Mouse (Mus musculus): ENCODE measurements around the gene Oard1. TPM values are rescaled to one million over a fixed set of nuclear protein-coding genes. Genes with fewer than 3 reads are reported as not detected.

Oard1 gene
- polyA plus RNA-seq, 1 experiment from 2014 or later: 76.5 TPM

GRCm38 (mm10) chr17:48411241-48411640, 1.4 kb downstream of the Oard1 start:
- H3K4me2 ChIP-seq (ENCODE audit: low read depth, low read length): peak overlapping the region; percentile 55
- peak overlapping the region; percentile 36 for H3K4me3 ChIP-seq (ENCODE audit: low read depth, low read length)
- no peaks in the 10 kb centered on the region for H3K27me3 ChIP-seq (ENCODE audit: control insufficient read depth, insufficient read depth, low read length)
- no peak for ATAC-seq (replicated peaks; ENCODE audit: insufficient number of reproducible peaks, low FRiP score, low TSS enrichment, low read depth)
- no peaks in the 10 kb centered on the region for H3K9me3 ChIP-seq (replicated peaks; ENCODE audit: control insufficient read depth, low read length)
- no peaks in the 10 kb centered on the region for H3K36me3 ChIP-seq (replicated peaks; ENCODE audit: control insufficient read depth, insufficient read depth, low read depth, low read length)
- H3K4me1 ChIP-seq (ENCODE audit: control insufficient read depth, insufficient read depth, low read length): no peaks in the 10 kb centered on the region
- 62% methylated on average over 8 of the region's 8 CpGs for WGBS
- peak overlapping the region; percentile 83 for H3K27ac ChIP-seq (replicated peaks; ENCODE audit: low read depth, low read length)
- H3K9ac ChIP-seq (replicated peaks; ENCODE audit: low read length): peak overlapping the region; percentile 67
- no peak for DNase-seq (ENCODE audit: low spot score)

- no peak overlapping the region for H3K27ac ChIP-seq (replicated peaks; ENCODE audit: low read depth, low read length)
- ATAC-seq (replicated peaks; ENCODE audit: insufficient number of reproducible peaks, low FRiP score, low TSS enrichment, low read depth) (no peak), DNase-seq (ENCODE audit: low spot score) (no peak)
- H3K36me3 ChIP-seq (replicated peaks; ENCODE audit: control insufficient read depth, insufficient read depth, low read depth, low read length): no peaks in the 10 kb centered on the region
- no peaks in the 10 kb centered on the region for H3K9me3 ChIP-seq (replicated peaks; ENCODE audit: control insufficient read depth, low read length)
- no peaks in the 10 kb centered on the region for H3K27me3 ChIP-seq (ENCODE audit: control insufficient read depth, insufficient read depth, low read length)
- WGBS: 84% methylated on average over 7 of the region's 7 CpGs
- no peak overlapping the region for H3K9ac ChIP-seq (replicated peaks; ENCODE audit: low read length)
- H3K4me1 ChIP-seq (ENCODE audit: control insufficient read depth, insufficient read depth, low read length): no peaks in the 10 kb centered on the region
- H3K4me3 ChIP-seq (ENCODE audit: low read depth, low read length): no peak overlapping the region
- H3K4me2 ChIP-seq (ENCODE audit: low read depth, low read length): no peak overlapping the region
Measured at GRCm38 (mm10) chr17:48416011-48416410, 6.2 kb downstream of the Oard1 start.

- peak; percentile 80 for DNase-seq (ENCODE audit: low spot score)
- WGBS: 87% methylated on average over 14 of the region's 14 CpGs
- H3K27me3 ChIP-seq (ENCODE audit: control insufficient read depth, insufficient read depth, low read length): no peaks in the 10 kb centered on the region
- H3K27ac ChIP-seq (replicated peaks; ENCODE audit: low read depth, low read length): no peak overlapping the region
- H3K36me3 ChIP-seq (replicated peaks; ENCODE audit: control insufficient read depth, insufficient read depth, low read depth, low read length): no peaks in the 10 kb centered on the region
- H3K4me3 ChIP-seq (ENCODE audit: low read depth, low read length): no peak overlapping the region
- no peak overlapping the region for H3K4me2 ChIP-seq (ENCODE audit: low read depth, low read length)
- no peak overlapping the region for H3K9ac ChIP-seq (replicated peaks; ENCODE audit: low read length)
- H3K4me1 ChIP-seq (ENCODE audit: control insufficient read depth, insufficient read depth, low read length): no peaks in the 10 kb centered on the region
- 0 out of 2 replicates have a peak, but pooled peaks have one; percentile 48 for ATAC-seq (replicated peaks; ENCODE audit: insufficient number of reproducible peaks, low FRiP score, low TSS enrichment, low read depth)
- no peaks in the 10 kb centered on the region for H3K9me3 ChIP-seq (replicated peaks; ENCODE audit: control insufficient read depth, low read length)
Measured at GRCm38 (mm10) chr17:48416425-48417195, 6.8 kb downstream of the Oard1 start.

GRCm38 (mm10) chr17:48417521-48417920, 7.7 kb downstream of the Oard1 start:
- H3K9me3 ChIP-seq (replicated peaks; ENCODE audit: control insufficient read depth, low read length): no peaks in the 10 kb centered on the region
- ATAC-seq (replicated peaks; ENCODE audit: insufficient number of reproducible peaks, low FRiP score, low TSS enrichment, low read depth): no peak

DNA sequence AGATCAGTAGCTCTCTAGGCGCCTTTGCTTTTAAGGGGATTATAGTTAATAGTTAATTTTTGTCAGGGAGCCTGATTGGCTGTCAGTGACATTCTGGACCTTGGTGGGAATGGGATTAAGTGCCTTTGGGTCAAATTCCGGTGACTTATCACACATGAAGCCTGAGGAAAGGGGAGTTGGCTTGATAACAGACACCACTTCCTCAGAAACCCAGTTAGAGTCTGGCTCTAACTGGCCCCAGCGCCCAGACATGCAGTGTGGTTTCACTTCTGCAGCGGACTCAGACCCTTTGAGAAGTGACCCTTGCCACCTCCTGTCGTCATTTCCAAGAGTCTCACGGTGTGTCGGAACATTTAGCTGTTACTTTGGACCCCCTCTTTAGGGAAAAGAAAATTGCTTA, 8.4 kb downstream of the Oard1 start:
- WGBS: 76% methylated on average over 7 of the region's 7 CpGs

More at GRCm38 (mm10) chr17:48417521-48417920, 7.7 kb downstream of the Oard1 start:
- no peak overlapping the region for H3K4me2 ChIP-seq (ENCODE audit: low read depth, low read length)
- 92% methylated on average over 6 of the region's 6 CpGs for WGBS
- no peak overlapping the region for H3K4me3 ChIP-seq (ENCODE audit: low read depth, low read length)
- no peaks in the 10 kb centered on the region for H3K36me3 ChIP-seq (replicated peaks; ENCODE audit: control insufficient read depth, insufficient read depth, low read depth, low read length)
- H3K27me3 ChIP-seq (ENCODE audit: control insufficient read depth, insufficient read depth, low read length): no peaks in the 10 kb centered on the region
- H3K27ac ChIP-seq (replicated peaks; ENCODE audit: low read depth, low read length): no peak overlapping the region
- H3K9ac ChIP-seq (replicated peaks; ENCODE audit: low read length): no peak overlapping the region
- no peaks in the 10 kb centered on the region for H3K4me1 ChIP-seq (ENCODE audit: control insufficient read depth, insufficient read depth, low read length)
- DNase-seq (ENCODE audit: low spot score): no peak

DNA sequence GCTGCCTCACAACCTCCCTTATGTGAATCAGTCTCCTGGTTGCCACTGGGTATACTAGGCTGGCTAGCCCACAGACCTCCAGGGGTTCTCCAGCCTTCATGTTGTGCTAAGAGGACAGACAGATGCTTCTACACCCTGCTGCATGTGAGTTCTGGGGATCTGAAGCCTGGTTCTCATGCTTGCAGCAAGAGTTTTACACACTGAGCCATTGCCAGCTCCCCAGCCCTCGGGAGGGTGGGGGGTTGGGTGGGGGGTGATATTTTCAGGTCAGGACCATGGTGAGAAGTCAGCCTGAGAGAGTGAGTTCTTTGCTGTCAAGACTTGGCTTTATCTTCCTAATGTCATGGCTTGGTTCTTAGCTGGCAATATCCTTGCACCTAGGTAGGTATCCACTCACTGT, 9.0 kb downstream of the Oard1 start:
- Histone ChIP-seq H3K4me2 (ENCODE audit: low read depth, low read length) (no peak overlapping the region), H3K4me1 (ENCODE audit: control insufficient read depth, insufficient read depth, low read length) (no peaks in the 10 kb centered on the region), H3K36me3 (replicated peaks; ENCODE audit: control insufficient read depth, insufficient read depth, low read depth, low read length) (no peaks in the 10 kb centered on the region), H3K9ac (replicated peaks; ENCODE audit: low read length) (no peak overlapping the region), H3K27me3 (ENCODE audit: control insufficient read depth, insufficient read depth, low read length) (no peaks in the 10 kb centered on the region), H3K9me3 (replicated peaks; ENCODE audit: control insufficient read depth, low read length) (no peaks in the 10 kb centered on the region), H3K4me3 (ENCODE audit: low read depth, low read length) (no peak overlapping the region), H3K27ac (replicated peaks; ENCODE audit: low read depth, low read length) (no peak overlapping the region)
- DNase-seq (ENCODE audit: low spot score) (no peak), ATAC-seq (replicated peaks; ENCODE audit: insufficient number of reproducible peaks, low FRiP score, low TSS enrichment, low read depth) (no peak)
- WGBS: 84% methylated on average over 1 of the region's 1 CpGs

More for the DNA sequence above, 8.4 kb downstream of the Oard1 start:
- ATAC-seq (replicated peaks; ENCODE audit: insufficient number of reproducible peaks, low FRiP score, low TSS enrichment, low read depth): no peak
- no peaks in the 10 kb centered on the region for H3K36me3 ChIP-seq (replicated peaks; ENCODE audit: control insufficient read depth, insufficient read depth, low read depth, low read length)
- no peaks in the 10 kb centered on the region for H3K27me3 ChIP-seq (ENCODE audit: control insufficient read depth, insufficient read depth, low read length)
- no peaks in the 10 kb centered on the region for H3K4me1 ChIP-seq (ENCODE audit: control insufficient read depth, insufficient read depth, low read length)
- H3K4me3 ChIP-seq (ENCODE audit: low read depth, low read length): no peak overlapping the region
- no peak overlapping the region for H3K27ac ChIP-seq (replicated peaks; ENCODE audit: low read depth, low read length)
- H3K9me3 ChIP-seq (replicated peaks; ENCODE audit: control insufficient read depth, low read length): no peaks in the 10 kb centered on the region
- DNase-seq (ENCODE audit: low spot score): no peak
- H3K9ac ChIP-seq (replicated peaks; ENCODE audit: low read length): no peak overlapping the region
- H3K4me2 ChIP-seq (ENCODE audit: low read depth, low read length): no peak overlapping the region

DNA sequence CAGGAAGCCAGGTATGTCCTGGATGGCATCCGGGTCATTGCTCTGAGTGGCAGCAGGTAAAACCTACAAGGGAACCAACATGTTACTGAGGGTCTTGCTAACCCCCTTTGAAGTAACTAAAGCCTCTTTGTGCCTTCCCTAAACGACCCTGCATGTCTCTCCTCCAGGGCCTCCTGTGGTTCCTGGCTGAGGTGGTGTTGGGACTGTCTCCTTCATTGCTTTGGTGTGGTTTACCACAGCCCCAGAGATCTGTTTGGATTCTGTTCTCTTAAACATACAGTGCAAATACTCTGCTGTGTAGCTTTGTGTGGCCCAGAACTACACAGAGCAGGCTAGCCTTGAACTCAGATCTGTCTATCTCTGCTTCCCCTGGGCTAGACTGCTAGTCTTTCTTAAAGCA, 9.8 kb downstream of the Oard1 start:
- ATAC-seq (replicated peaks; ENCODE audit: insufficient number of reproducible peaks, low FRiP score, low TSS enrichment, low read depth) (no peak), DNase-seq (ENCODE audit: low spot score) (no peak)
- no peaks in the 10 kb centered on the region for H3K36me3 ChIP-seq (replicated peaks; ENCODE audit: control insufficient read depth, insufficient read depth, low read depth, low read length)
- H3K9me3 ChIP-seq (replicated peaks; ENCODE audit: control insufficient read depth, low read length): no peaks in the 10 kb centered on the region
- H3K27me3 ChIP-seq (ENCODE audit: control insufficient read depth, insufficient read depth, low read length): no peaks in the 10 kb centered on the region
- no peaks in the 10 kb centered on the region for H3K4me1 ChIP-seq (ENCODE audit: control insufficient read depth, insufficient read depth, low read length)
- H3K9ac ChIP-seq (replicated peaks; ENCODE audit: low read length): no peak overlapping the region
- H3K4me3 ChIP-seq (ENCODE audit: low read depth, low read length): no peak overlapping the region
- H3K27ac ChIP-seq (replicated peaks; ENCODE audit: low read depth, low read length): no peak overlapping the region
- 78% methylated on average over 2 of the region's 2 CpGs for WGBS
- H3K4me2 ChIP-seq (ENCODE audit: low read depth, low read length): no peak overlapping the region

DNA sequence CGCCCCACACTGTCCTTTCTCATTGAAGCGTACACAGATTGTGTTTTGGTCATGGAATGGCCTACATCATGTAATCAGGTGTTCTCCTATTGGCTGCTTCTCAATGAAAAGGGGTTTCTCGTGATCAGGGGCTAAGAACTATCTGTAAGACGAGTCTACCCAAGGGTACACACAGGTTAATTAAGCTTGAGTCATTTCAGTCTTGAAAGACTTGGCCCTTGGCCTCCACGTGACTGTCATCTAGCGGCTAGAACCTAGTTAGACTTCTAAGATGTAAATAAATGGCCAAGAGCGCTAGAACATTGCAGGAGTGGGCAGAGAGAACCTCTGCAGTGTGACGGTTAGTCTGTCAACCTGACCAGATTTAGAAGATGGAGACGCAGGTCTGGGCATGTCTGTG, 14.4 kb downstream of the Oard1 start:
- no peak overlapping the region for H3K4me3 ChIP-seq (ENCODE audit: low read depth, low read length)
- no peaks in the 10 kb centered on the region for H3K27me3 ChIP-seq (ENCODE audit: control insufficient read depth, insufficient read depth, low read length)

More for the DNA sequence above, 14.4 kb downstream of the Oard1 start:
- WGBS: 82% methylated on average over 9 of the region's 9 CpGs
- no peak overlapping the region for H3K9ac ChIP-seq (replicated peaks; ENCODE audit: low read length)
- DNase-seq (ENCODE audit: low spot score) (no peak), ATAC-seq (replicated peaks; ENCODE audit: insufficient number of reproducible peaks, low FRiP score, low TSS enrichment, low read depth) (no peak)
- H3K27ac ChIP-seq (replicated peaks; ENCODE audit: low read depth, low read length): no peak overlapping the region
- H3K4me1 ChIP-seq (ENCODE audit: control insufficient read depth, insufficient read depth, low read length): no peaks in the 10 kb centered on the region
- H3K36me3 ChIP-seq (replicated peaks; ENCODE audit: control insufficient read depth, insufficient read depth, low read depth, low read length): no peaks in the 10 kb centered on the region
- H3K4me2 ChIP-seq (ENCODE audit: low read depth, low read length): no peak overlapping the region
- H3K9me3 ChIP-seq (replicated peaks; ENCODE audit: control insufficient read depth, low read length): no peaks in the 10 kb centered on the region
